Mouse (Mus musculus) limb, embryonic 14.5 days (tissue): ENCODE data around the gene BC030867. TPM values are rescaled to one million over a fixed set of nuclear protein-coding genes. Genes with fewer than 3 reads are reported as not detected.

Experiments
- ATAC-seq: fragments of 200-750 bp; cut with Nextera tagmentation; 2 replicates; pipeline ENCODE4 v1.8.0; 2017; ENCODE audit warnings: low read depth, moderate number of reproducible peaks, moderate TSS enrichment; ENCODE audit not compliant: low FRiP score
- DNase-seq: peaks from one replicate; pipeline ENCODE4 v3.0.0-alpha.2; 2015; ENCODE audit warnings: low spot score
- H3K27ac ChIP-seq: fragments of 300-500 bp; sonication (generic); replicated peaks from 2 replicates; pipeline ENCODE4 v1.5.1; 2014; ENCODE audit warnings: low read depth, mild to moderate bottlenecking, low read length, moderate library complexity, mixed read lengths
- H3K27me3 ChIP-seq: fragments of 300-500 bp; sonication (generic); 2 replicates; pipeline ENCODE4 v1.6.1; 2014; ENCODE audit warnings: low read length, mixed read lengths; ENCODE audit not compliant: control insufficient read depth, insufficient read depth
- H3K36me3 ChIP-seq: fragments of 300-500 bp; sonication (generic); 2 replicates; pipeline ENCODE4 v1.6.1; 2014; ENCODE audit warnings: mild to moderate bottlenecking, low read length, moderate library complexity, mixed read lengths; ENCODE audit not compliant: control insufficient read depth, insufficient read depth
- H3K4me1 ChIP-seq: fragments of 300-500 bp; sonication (generic); 2 replicates; pipeline ENCODE4 v1.6.1; 2014; ENCODE audit warnings: antibody characterized with exemption, low read length, mixed read lengths; ENCODE audit not compliant: control insufficient read depth, insufficient read depth
- H3K4me2 ChIP-seq: fragments of 300-500 bp; sonication (generic); replicated peaks from 2 replicates; pipeline ENCODE4 v1.6.1; 2014; ENCODE audit warnings: low read depth, mild to moderate bottlenecking, low read length, moderate library complexity; ENCODE audit not compliant: severe bottlenecking
- H3K4me3 ChIP-seq: fragments of 300-500 bp; sonication (generic); replicated peaks from 2 replicates; pipeline ENCODE4 v1.5.1; 2014; ENCODE audit warnings: low read length
- H3K9ac ChIP-seq: fragments of 300-500 bp; sonication (generic); 2 replicates; pipeline ENCODE4 v1.6.1; 2014; ENCODE audit warnings: mild to moderate bottlenecking, low read depth, low read length, moderate library complexity; ENCODE audit not compliant: severe bottlenecking
- H3K9me3 ChIP-seq: fragments of 300-500 bp; sonication (generic); 2 replicates; pipeline ENCODE4 v1.6.1; 2016; ENCODE audit warnings: low read length; ENCODE audit not compliant: control insufficient read depth
- POLR2A ChIP-seq: fragments of 200-500 bp; IDR thresholded peaks from 2 replicates; pipeline ENCODE4 v1.8.0; 2012; ENCODE audit warnings: inconsistent platforms, mild to moderate bottlenecking, moderate library complexity, borderline replicate concordance; ENCODE audit not compliant: insufficient read depth, insufficient read length; ENCODE audit errors: extremely low read depth
- WGBS: fragments of 180-500 bp; shearing (Covaris S2); extraction: QIAGEN DNeasy Blood & Tissue Kit; methylation state at CpG from one replicate; pipeline ENCODE4 v1.1.7; 2014; 5-methylcytosine and 5-hydroxymethylcytosine counted together
- polyA plus RNA-seq, 2 experiments: library from polyadenylated mRNA; depleted of rRNA in 1 of 2; stranded (reverse) in 1 of 2; unstranded in 1 of 2; fragments of >200 nt; fragmentation: Nextera tagmentation in 1 of 2; extraction: Ambion mirVana in 1 of 2; gene quantifications; 2 replicates each; pipeline versions ENCODE4 v1.2.1 to v1.2.3; 2012 to 2014

Gene BC030867
- polyA plus RNA-seq, 2 experiments: 11.9 to 14.2 TPM

DNA sequence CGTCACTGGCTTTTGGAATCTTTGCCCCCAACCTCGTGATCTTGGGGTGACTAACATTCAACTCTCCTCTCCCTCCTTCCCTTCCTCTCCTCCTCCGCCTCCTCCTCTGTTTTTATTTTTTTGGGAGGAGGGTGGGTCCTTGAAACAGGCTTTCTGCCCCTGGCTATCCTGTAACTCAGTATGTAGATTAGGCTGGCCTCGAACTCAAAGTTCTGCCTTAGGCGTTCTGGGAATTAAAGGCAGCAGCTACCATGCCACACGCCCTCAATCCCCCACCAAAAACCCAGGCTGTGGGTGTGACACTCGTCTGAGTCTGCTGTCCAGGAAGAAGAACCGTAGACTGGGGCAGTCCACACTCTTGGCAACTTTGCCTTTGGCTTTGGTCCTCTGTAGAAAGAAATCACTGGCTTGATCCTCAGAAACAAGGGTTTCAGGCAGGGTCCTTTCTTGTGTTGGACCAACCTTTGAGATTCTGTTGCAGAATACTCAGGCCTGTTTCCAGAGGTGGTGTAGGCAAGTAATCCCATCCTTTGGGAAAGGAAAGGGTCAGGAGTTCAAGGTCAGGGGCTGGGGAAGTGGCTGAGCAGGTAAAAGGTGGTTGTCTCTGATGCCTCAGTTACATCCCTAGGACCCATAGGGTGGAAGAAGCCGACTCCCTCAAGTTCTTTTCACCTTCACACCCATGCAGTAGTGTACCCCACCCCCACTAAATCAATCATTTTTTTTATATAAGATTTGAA, 839 bp downstream of the BC030867 start:
- Histone ChIP-seq H3K27me3 (no peaks in the 10 kb centered on the region), H3K36me3 (peaks cover 10% of the 10 kb centered on the region; the same call in 1 of the 2 replicates), H3K4me3 (peak overlapping the region; percentile 70), H3K9me3 (no peaks in the 10 kb centered on the region), H3K27ac (no peak overlapping the region), H3K9ac (peak overlapping the region; percentile 64), H3K4me2 (peak overlapping the region; percentile 96), H3K4me1 (peaks cover 18% of the 10 kb centered on the region; the same call in 1 of the 2 replicates)
- ATAC-seq (no peak), DNase-seq (no peak)
- no peak for TF ChIP-seq POLR2A
- WGBS: 14% methylated on average over 9 of the region's 9 CpGs

DNA sequence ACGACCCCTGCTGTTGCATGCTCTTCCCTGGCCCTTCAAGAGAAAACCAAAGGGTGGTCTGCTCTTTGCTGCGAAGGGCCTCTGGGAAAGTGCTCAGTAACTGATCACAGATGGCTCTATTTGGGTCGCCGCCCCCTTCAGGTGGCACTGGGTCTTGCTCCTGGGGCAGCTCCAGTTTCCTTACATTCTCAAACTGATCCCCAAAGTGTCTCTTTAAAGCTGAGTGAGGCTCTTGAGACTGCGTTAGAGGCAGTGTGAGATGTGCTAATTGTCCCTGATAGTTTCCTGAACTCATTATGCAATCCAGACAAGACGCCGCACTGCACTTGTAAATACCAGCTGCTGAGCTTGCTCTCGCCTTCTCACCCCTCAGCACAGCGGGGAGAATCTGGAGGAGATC, 8.8 kb downstream of the BC030867 start:
- no peak overlapping the region for H3K9ac ChIP-seq

DNA sequence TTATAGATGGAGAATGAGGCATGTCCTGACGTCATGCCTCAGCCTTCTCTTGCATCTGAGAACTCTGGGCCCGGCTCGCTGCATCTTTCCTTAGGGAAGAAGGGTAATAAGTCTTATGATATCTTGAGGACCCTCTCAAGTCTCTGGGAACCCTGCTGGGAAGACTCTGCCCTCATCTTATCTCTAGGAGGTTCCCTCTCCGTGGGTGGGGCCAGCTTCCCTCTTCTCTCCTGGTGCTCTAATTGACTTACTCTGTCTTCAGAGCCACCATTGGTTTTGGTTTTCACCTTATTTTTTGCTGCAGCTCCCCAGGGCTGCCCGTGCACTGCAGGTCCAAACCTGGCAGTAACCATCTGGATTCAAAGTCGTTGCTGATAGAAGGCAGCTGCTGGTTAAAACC, 9.4 kb downstream of the BC030867 start:
- Histone ChIP-seq H3K4me2 (no peak overlapping the region), H3K4me3 (no peak overlapping the region), H3K9me3 (no peaks in the 10 kb centered on the region), H3K4me1 (peaks cover 8% of the 10 kb centered on the region; the same call in 1 of the 2 replicates), H3K9ac (no peak overlapping the region), H3K36me3 (peaks cover 12% of the 10 kb centered on the region; the same call in 1 of the 2 replicates), H3K27ac (no peak overlapping the region), H3K27me3 (no peaks in the 10 kb centered on the region)
- DNase-seq (no peak), ATAC-seq (no peak)
- 69% methylated on average over 6 of the region's 6 CpGs for WGBS
- TF ChIP-seq POLR2A: no peak

More for the DNA sequence above, 8.8 kb downstream of the BC030867 start:
- H3K4me3 ChIP-seq: no peak overlapping the region
- peak; percentile 65; the same call in 1 of the 2 replicates for ATAC-seq
- H3K27me3 ChIP-seq: no peaks in the 10 kb centered on the region
- 0 out of 2 replicates have a peak overlapping the region, but pooled peaks have one; percentile 9 for H3K27ac ChIP-seq
- DNase-seq: peak; percentile 19
- H3K36me3 ChIP-seq: peaks cover 12% of the 10 kb centered on the region; the same call in 1 of the 2 replicates
- WGBS: 13% methylated on average over 9 of the region's 9 CpGs
- peak overlapping the region; percentile 19; the same call in 1 of the 2 replicates for H3K4me2 ChIP-seq
- TF ChIP-seq POLR2A: no peak
- H3K4me1 ChIP-seq: peaks cover 8% of the 10 kb centered on the region; the same call in 1 of the 2 replicates
- H3K9me3 ChIP-seq: no peaks in the 10 kb centered on the region

DNA sequence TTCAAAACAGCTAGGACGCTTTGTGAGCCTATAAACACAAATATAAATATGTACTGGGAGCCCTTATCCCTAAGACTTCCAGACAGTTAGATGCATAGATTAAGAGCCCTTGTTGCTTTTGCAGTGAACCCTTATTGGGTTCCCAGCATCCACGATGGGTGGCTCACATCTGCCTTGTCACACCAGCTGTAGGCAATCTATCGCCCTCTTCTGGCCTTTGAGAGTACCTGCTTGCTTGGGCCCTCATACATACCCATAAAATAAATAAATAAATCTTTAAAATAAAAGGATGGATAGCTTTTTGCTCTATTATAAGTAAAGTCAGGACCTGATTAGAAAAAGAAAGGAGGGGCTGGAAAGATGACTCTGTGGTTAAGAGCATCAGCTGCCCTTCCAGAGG, 9.8 kb downstream of the BC030867 start:
- Histone ChIP-seq H3K9ac (no peak overlapping the region), H3K27ac (no peak overlapping the region), H3K4me3 (no peak overlapping the region), H3K27me3 (no peaks in the 10 kb centered on the region), H3K4me2 (no peak overlapping the region), H3K36me3 (peaks cover 14% of the 10 kb centered on the region; the same call in 1 of the 2 replicates), H3K4me1 (peaks cover 8% of the 10 kb centered on the region; the same call in 1 of the 2 replicates), H3K9me3 (no peaks in the 10 kb centered on the region)
- TF ChIP-seq POLR2A: no peak
- no peak for ATAC-seq
- 83% methylated on average over 3 of the region's 3 CpGs for WGBS
- no peak for DNase-seq

DNA sequence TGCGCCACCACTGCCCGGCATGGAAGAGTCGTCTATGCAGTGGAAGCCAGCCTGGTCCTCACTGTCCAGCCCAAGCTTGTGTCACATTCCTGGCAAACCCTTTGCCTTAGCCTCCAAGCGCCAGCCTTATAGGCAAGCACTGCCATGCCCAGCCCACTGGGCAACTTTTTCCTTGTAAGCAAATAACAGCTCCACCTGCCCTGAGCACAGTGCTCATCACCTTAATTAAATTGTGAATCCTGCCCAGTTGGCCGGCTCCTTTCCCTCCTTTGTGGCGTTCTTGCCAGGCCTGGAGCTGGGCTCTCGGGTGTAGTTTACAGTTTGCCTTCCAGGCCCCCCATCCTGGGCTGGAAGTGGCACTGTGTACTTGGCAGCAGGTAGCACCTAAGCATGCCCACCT, 14.5 kb downstream of the BC030867 start:
- H3K4me1 ChIP-seq: peaks cover 7% of the 10 kb centered on the region; the same call in 1 of the 2 replicates
- H3K9ac ChIP-seq: no peak overlapping the region
- WGBS: 96% methylated on average over 7 of the region's 7 CpGs
- TF ChIP-seq POLR2A: no peak
- H3K27me3 ChIP-seq: no peaks in the 10 kb centered on the region
- no peak for DNase-seq
- H3K4me3 ChIP-seq: no peak overlapping the region
- H3K27ac ChIP-seq: no peak overlapping the region
- no peaks in the 10 kb centered on the region for H3K9me3 ChIP-seq
- no peak for ATAC-seq
- peaks cover 16% of the 10 kb centered on the region; the same call in 1 of the 2 replicates for H3K36me3 ChIP-seq
- no peak overlapping the region for H3K4me2 ChIP-seq
